Mouse (Mus musculus): ENCODE results near the gene Fbxo11. TPM values are rescaled to one million over a fixed set of nuclear protein-coding genes. Genes with fewer than 3 reads are reported as not detected.

The Fbxo11 gene
- polyA plus RNA-seq (2016; fragmentation: Nextera tagmentation; extraction: Ambion mirVana): 18.2 and 21.6 TPM in 2 replicates

- peak; percentile 64 for DNase-seq (ENCODE audit: low spot score)
- H3K4me3 ChIP-seq: peak within 1 kb of the TSS; percentile 100
- H3K36me3 ChIP-seq: no peaks in the 10 kb centered on the region; the same call in 1 of the 2 replicates
- no peaks in the 10 kb centered on the region for H3K9me3 ChIP-seq
- WGBS: 3% methylated on average over 108 of the region's 112 CpGs
- peak within 1 kb of the TSS; percentile 100 for H3K27ac ChIP-seq
- no peaks in the 10 kb centered on the region for H3K27me3 ChIP-seq (ENCODE audit: insufficient read depth, poor library complexity, severe bottlenecking)
- H3K4me1 ChIP-seq (replicated peaks): peaks cover 16% of the 10 kb centered on the region
These were observed at the start of gene Fbxo11 for GRCm38 (mm10) chr17:88065031-88065800. Gene Fbxo11 (minus strand): TSS chr17:88065291.

GRCm38 (mm10) chr17:88113883-88114229 is 48.8 kb upstream of the Fbxo11 start:
- 94% methylated on average over 10 of the region's 10 CpGs for WGBS
- no peaks in the 10 kb centered on the region for H3K9me3 ChIP-seq
- H3K4me3 ChIP-seq: no peak overlapping the region
- no peak overlapping the region for H3K27ac ChIP-seq
- H3K36me3 ChIP-seq: no peaks in the 10 kb centered on the region
- DNase-seq (ENCODE audit: low spot score): no peak
- H3K4me1 ChIP-seq (replicated peaks): no peaks in the 10 kb centered on the region
- H3K27me3 ChIP-seq (ENCODE audit: insufficient read depth, poor library complexity, severe bottlenecking): no peaks in the 10 kb centered on the region

DNA sequence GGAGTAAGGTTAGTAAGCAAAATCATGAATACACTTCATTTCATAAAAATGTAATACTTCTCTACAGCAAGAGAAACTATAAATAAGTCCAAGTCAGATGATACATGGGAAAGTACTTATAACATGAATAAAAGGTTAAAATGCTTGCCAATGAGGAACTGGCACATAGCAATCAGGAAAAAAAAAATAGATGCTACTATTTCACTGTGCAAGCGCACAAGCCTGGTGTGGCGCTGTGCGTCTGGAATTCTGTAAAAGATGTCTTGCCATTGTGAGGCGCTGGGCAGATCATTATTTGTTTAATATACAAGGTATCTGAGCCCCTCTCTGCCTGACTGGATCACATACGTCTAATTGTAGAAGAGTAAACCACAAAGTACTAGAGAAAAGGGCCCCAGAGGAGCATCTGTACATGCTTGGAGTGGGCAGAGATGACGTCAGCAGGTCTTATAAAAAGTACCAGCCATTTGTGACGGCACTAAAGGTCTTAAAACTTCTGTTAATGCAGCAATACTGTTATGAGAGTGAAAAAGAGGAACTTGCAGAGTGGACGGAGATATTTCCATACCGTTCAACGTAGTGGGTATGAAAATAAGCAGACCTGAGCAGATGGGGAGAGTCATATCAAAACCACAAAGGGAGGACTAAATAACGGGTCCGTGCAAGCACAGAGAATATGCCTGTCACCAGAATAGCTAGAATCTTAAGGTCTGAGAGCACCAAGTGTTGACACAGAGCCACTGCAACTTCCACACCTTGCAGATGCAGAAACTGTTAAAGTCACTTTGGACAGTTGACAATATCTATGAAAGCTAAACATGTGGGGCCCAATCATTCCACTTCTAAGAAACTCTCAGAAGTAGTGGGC is 48.2 kb upstream of the Fbxo11 start:
- DNase-seq (ENCODE audit: low spot score): no peak
- Histone ChIP-seq H3K27ac (no peak overlapping the region), H3K4me1 (replicated peaks) (no peaks in the 10 kb centered on the region), H3K4me3 (no peak overlapping the region), H3K9me3 (no peaks in the 10 kb centered on the region), H3K36me3 (no peaks in the 10 kb centered on the region), H3K27me3 (ENCODE audit: insufficient read depth, poor library complexity, severe bottlenecking) (no peaks in the 10 kb centered on the region)
- 91% methylated on average over 12 of the region's 12 CpGs for WGBS

DNA sequence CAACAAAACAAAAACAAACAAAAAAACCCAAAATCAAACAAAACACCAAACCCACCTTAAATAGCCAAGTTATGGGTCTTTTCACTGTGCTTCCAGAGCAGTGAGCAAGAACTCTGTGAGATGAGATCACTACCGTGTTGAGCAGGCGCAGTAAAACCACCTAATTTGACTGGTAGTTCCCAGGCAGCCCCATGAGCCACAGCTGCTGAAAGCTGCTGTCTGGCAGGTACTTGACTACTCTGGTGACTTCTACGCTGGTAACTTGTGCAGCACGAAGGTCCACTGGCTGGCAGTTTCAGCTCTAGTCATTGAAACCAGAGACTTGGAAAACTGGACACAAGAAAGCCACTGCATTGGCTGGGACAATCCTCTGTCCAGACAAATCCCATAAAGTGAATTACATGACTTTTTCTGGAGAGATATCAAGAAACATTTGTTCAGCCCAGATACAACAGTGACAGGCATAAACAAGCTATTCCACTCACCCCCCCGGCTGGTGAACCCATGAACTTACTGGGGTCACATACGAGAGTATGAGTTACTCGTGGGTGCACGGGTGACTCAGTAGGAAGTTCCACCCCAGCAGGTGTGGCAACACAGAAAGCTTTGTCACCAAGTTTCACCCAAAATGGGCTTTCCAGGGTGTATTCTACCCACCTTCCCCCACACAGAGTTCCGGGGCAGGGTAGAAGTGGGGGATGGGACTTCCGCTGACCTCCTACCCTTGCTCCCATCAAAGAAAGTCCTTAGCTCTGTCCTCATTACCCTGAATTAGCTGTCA is 47.0 kb upstream of the Fbxo11 start:
- H3K36me3 ChIP-seq: no peaks in the 10 kb centered on the region
- no peaks in the 10 kb centered on the region for H3K4me1 ChIP-seq (replicated peaks)
- no peak for DNase-seq (ENCODE audit: low spot score)
- no peaks in the 10 kb centered on the region for H3K9me3 ChIP-seq
- no peak overlapping the region for H3K4me3 ChIP-seq
- no peaks in the 10 kb centered on the region for H3K27me3 ChIP-seq (ENCODE audit: insufficient read depth, poor library complexity, severe bottlenecking)
- no peak overlapping the region for H3K27ac ChIP-seq
- WGBS: 83% methylated on average over 10 of the region's 10 CpGs

GRCm38 (mm10) chr17:88111081-88111796 is 46.1 kb upstream of the Fbxo11 start:
- no peak for DNase-seq (ENCODE audit: low spot score)
- H3K36me3 ChIP-seq: no peaks in the 10 kb centered on the region
- H3K27me3 ChIP-seq (ENCODE audit: insufficient read depth, poor library complexity, severe bottlenecking): no peaks in the 10 kb centered on the region
- no peaks in the 10 kb centered on the region for H3K4me1 ChIP-seq (replicated peaks)
- 90% methylated on average over 12 of the region's 12 CpGs for WGBS
- no peak overlapping the region for H3K27ac ChIP-seq
- no peak overlapping the region for H3K4me3 ChIP-seq
- H3K9me3 ChIP-seq: no peaks in the 10 kb centered on the region

DNA sequence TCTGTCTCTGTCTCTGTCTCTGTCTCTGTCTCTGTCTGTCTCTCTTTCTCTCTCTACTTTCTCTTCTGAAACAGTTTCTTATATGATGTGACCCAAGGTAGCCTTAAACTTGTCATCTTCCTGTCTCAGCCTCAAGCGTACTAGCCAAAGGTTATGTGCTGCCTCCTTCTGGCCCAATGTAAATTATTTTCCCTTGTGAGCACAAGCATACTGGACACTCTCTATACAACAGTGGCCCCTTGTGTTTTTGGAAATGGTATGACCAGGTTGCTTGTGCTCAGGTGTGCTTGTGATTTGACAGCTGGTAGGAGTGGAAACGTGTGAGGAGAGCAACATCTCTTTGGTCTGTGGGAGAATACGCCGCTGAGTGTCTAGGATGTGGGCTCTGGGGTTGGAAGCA is 42.6 kb upstream of the Fbxo11 start:
- Histone ChIP-seq H3K9me3 (no peaks in the 10 kb centered on the region), H3K36me3 (no peaks in the 10 kb centered on the region), H3K27me3 (ENCODE audit: insufficient read depth, poor library complexity, severe bottlenecking) (no peaks in the 10 kb centered on the region), H3K27ac (no peak overlapping the region), H3K4me3 (no peak overlapping the region), H3K4me1 (replicated peaks) (no peaks in the 10 kb centered on the region)
- 87% methylated on average over 4 of the region's 4 CpGs for WGBS
- no peak for DNase-seq (ENCODE audit: low spot score)

- DNase-seq (ENCODE audit: low spot score): no peak
- no peaks in the 10 kb centered on the region for H3K4me1 ChIP-seq (replicated peaks)
- 92% methylated on average over 9 of the region's 9 CpGs for WGBS
- no peaks in the 10 kb centered on the region for H3K36me3 ChIP-seq
- H3K9me3 ChIP-seq: no peaks in the 10 kb centered on the region
- H3K4me3 ChIP-seq: no peak overlapping the region
- H3K27ac ChIP-seq: no peak overlapping the region
- H3K27me3 ChIP-seq (ENCODE audit: insufficient read depth, poor library complexity, severe bottlenecking): no peaks in the 10 kb centered on the region
These were observed 41.3 kb upstream of the Fbxo11 start for GRCm38 (mm10) chr17:88106365-88106764.

GRCm38 (mm10) chr17:88102597-88102996 is 37.5 kb upstream of the Fbxo11 start:
- no peaks in the 10 kb centered on the region for H3K27me3 ChIP-seq (ENCODE audit: insufficient read depth, poor library complexity, severe bottlenecking)
- no peaks in the 10 kb centered on the region for H3K36me3 ChIP-seq
- no peak for DNase-seq (ENCODE audit: low spot score)
- no peaks in the 10 kb centered on the region for H3K9me3 ChIP-seq
- no peak overlapping the region for H3K27ac ChIP-seq
- no peaks in the 10 kb centered on the region for H3K4me1 ChIP-seq (replicated peaks)
- H3K4me3 ChIP-seq: no peak overlapping the region
- WGBS: 81% methylated on average over 7 of the region's 7 CpGs

GRCm38 (mm10) chr17:88098181-88098852 is 33.2 kb upstream of the Fbxo11 start:
- no peak overlapping the region for H3K4me3 ChIP-seq
- H3K9me3 ChIP-seq: no peaks in the 10 kb centered on the region
- no peak for DNase-seq (ENCODE audit: low spot score)
- H3K4me1 ChIP-seq (replicated peaks): no peaks in the 10 kb centered on the region
- 89% methylated on average over 9 of the region's 9 CpGs for WGBS
- H3K27ac ChIP-seq: no peak overlapping the region
- no peaks in the 10 kb centered on the region for H3K27me3 ChIP-seq (ENCODE audit: insufficient read depth, poor library complexity, severe bottlenecking)
- no peaks in the 10 kb centered on the region for H3K36me3 ChIP-seq

GRCm38 (mm10) chr17:88097543-88097942 is 32.5 kb upstream of the Fbxo11 start:
- Histone ChIP-seq H3K4me1 (replicated peaks) (no peaks in the 10 kb centered on the region), H3K4me3 (no peak overlapping the region), H3K27ac (no peak overlapping the region), H3K9me3 (no peaks in the 10 kb centered on the region), H3K27me3 (ENCODE audit: insufficient read depth, poor library complexity, severe bottlenecking) (no peaks in the 10 kb centered on the region), H3K36me3 (no peaks in the 10 kb centered on the region)
- no peak for DNase-seq (ENCODE audit: low spot score)
- 90% methylated on average over 3 of the region's 3 CpGs for WGBS

DNA sequence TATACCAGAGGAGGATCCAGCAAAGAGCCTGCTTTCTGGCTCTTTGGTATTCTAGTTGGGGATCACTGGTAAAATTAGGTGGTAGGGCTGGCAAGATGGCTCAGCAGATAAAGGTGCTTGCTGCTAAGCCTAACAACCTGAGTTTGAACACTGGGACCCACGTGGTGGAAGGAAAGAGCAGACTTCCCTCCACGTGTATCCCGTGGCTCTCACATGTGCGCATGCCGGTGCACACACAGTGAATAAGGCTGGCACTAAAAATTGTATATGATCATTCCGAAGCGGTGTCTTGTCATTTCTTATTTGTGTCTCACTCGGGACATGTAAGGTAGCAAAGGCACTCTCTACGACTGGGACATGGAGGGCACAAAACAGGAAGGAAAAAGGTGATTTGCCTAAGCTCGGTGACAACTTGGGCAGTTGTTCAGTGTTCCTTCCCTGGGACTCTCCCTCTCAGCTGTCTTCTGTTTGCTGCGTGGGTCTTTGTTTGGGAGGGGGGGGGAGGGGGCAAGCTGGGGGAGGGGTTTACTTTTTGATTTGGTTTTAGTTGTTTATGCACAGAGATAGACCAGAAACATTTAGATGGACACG is 31.8 kb upstream of the Fbxo11 start:
- no peaks in the 10 kb centered on the region for H3K4me1 ChIP-seq (replicated peaks)
- no peak overlapping the region for H3K4me3 ChIP-seq
- H3K27ac ChIP-seq: no peak overlapping the region
- no peaks in the 10 kb centered on the region for H3K9me3 ChIP-seq
- H3K27me3 ChIP-seq (ENCODE audit: insufficient read depth, poor library complexity, severe bottlenecking): no peaks in the 10 kb centered on the region
- 88% methylated on average over 12 of the region's 12 CpGs for WGBS
- H3K36me3 ChIP-seq: no peaks in the 10 kb centered on the region
- no peak for DNase-seq (ENCODE audit: low spot score)
